Mouse (Mus musculus): ENCODE measurements around the gene Defb35.
A peak's percentile ranks its signal among the peaks of the same experiment; 100 is the strongest.
"Not testable (repeated sequence)": the region's sequence is repeated elsewhere in the genome, so short reads cannot be mapped to it uniquely, and the experiment has no call there.

Defb35 gene

GRCm38 (mm10) chr8:21938052-21938451 lies at the start of gene Defb35:
Defb35 (plus strand) TSS chr8:21938352.
- DNase-seq (ENCODE audit: low spot score in 2 of 2): not testable (repeated sequence)

GRCm38 (mm10) chr8:21906290-21906689 lies 31.9 kb upstream of the Defb35 start, which contains the start of gene Defb11:
Defb11 (minus strand) TSS chr8:21906412.
- not testable (repeated sequence) for DNase-seq (ENCODE audit: low spot score in 2 of 2)

GRCm38 (mm10) chr8:21911931-21912330 lies 26.2 kb upstream of the Defb35 start:
- DNase-seq (ENCODE audit: low spot score in 2 of 2): no peak

- DNase-seq (ENCODE audit: low spot score in 2 of 2): no peak
These were observed 25.6 kb upstream of the Defb35 start for GRCm38 (mm10) chr8:21912554-21912953.

- no peak for DNase-seq (ENCODE audit: low spot score in 2 of 2)
These were observed 22.5 kb upstream of the Defb35 start for GRCm38 (mm10) chr8:21915625-21916024.

GRCm38 (mm10) chr8:21930754-21931153 lies 7.4 kb upstream of the Defb35 start:
- DNase-seq (ENCODE audit: low spot score in 2 of 2): not testable (repeated sequence)

- DNase-seq (ENCODE audit: low spot score in 2 of 2): no peak
These were observed 5.5 kb upstream of the Defb35 start, which contains the start of gene Defb15 for GRCm38 (mm10) chr8:21932610-21933009. Defb15 (minus strand) TSS chr8:21932710.

- DNase-seq (ENCODE audit: low spot score in 2 of 2): no peak
These were observed 8.3 kb downstream of the Defb35 start, which contains the start of gene Defb13 for GRCm38 (mm10) chr8:21946462-21946861. Defb13 (plus strand) TSS chr8:21946762.

GRCm38 (mm10) chr8:21947311-21948017 lies 9.3 kb downstream of the Defb35 start:
- DNase-seq (ENCODE audit: low spot score in 2 of 2): no peak

GRCm38 (mm10) chr8:21955321-21955720 lies 17.2 kb downstream of the Defb35 start:
- DNase-seq (ENCODE audit: low spot score in 2 of 2): peak; percentile 4 to 44

- no peak for DNase-seq (ENCODE audit: low spot score in 2 of 2)
These were observed 18.2 kb downstream of the Defb35 start for GRCm38 (mm10) chr8:21956336-21956735.

- DNase-seq (ENCODE audit: low spot score in 2 of 2): no peak
These were observed 20.3 kb downstream of the Defb35 start, which contains the start of gene Fam90a1a for GRCm38 (mm10) chr8:21958414-21958813. Fam90a1a (plus strand) TSS chr8:21958714.

GRCm38 (mm10) chr8:21966646-21967045 lies 28.5 kb downstream of the Defb35 start:
- DNase-seq (ENCODE audit: low spot score in 2 of 2): no peak

GRCm38 (mm10) chr8:21969475-21969874 lies 31.3 kb downstream of the Defb35 start, which contains the start of gene Ccdc70:
Ccdc70 (plus strand) TSS chr8:21969775.
- no peak for DNase-seq (ENCODE audit: low spot score in 2 of 2)

- no peak for DNase-seq (ENCODE audit: low spot score in 2 of 2)
These were observed 40.0 kb downstream of the Defb35 start for GRCm38 (mm10) chr8:21978193-21978592.

- DNase-seq (ENCODE audit: low spot score in 2 of 2): no peak
These were observed 43.6 kb downstream of the Defb35 start for GRCm38 (mm10) chr8:21981664-21982337.

Data from spleen, postnatal 10 days (tissue).